Mouse (Mus musculus) retina, embryonic 14.5 days (tissue): ENCODE measurements at regions not wholly inside any gene's neighbourhood (a gene's known extent, or its start where the extent isn't known, plus 50 kb on each side); places are given as distances from the start of the nearest gene placed in this dataset.
"Not testable (repeated sequence)": the region's sequence is repeated elsewhere in the genome, so short reads cannot be mapped to it uniquely, and the experiment has no call there.

Experiments used
- DNase-seq: peaks from one replicate; pipeline ENCODE4 v3.0.0-alpha.2; 2015; ENCODE audit warnings: low spot score

DNA sequence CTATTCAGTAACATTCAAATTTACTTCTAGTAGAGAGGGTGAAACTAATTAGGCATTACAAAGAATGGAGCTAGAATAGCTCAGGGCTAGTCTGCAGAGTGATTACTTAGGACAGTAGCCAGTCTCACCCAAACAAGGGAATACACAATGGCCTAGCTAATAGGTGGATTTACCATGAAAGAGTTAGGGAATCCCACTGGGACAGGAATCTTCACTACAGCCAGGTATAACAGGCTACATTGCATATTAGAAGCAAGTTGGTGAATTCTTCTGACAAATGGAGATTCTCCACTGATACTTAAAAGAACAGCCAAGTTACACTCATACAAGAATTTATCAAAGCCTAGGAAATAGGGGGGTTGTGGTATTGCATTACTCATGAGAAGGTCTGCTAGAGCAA is 670.2 kb upstream of the Chrm3 start:
- not testable (repeated sequence) for DNase-seq

- DNase-seq: no peak
These were observed 669.7 kb upstream of the Chrm3 start for GRCm38 (mm10) chr13:11030381-11030780.

DNA sequence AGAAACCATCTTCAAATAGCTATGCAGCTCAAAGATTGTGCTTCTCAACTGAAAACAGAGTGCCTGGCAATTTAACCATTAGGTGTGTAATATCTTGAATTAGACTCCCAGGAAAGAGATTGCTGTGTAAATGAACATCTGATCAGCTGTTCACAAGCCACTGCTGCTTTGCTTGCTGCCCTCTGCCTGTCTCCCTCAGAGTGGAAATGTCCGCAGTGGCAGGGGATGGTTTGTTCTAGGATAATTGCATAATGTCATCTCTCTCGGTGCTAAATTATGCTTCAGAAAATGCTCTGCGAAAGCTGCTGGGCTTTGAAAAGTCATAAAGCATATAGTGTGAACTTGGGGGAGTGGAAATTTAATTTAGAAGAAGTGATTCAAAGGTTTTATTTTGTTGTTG is 665.3 kb upstream of the Chrm3 start:
- no peak for DNase-seq

- no peak for DNase-seq
These were observed 663.8 kb upstream of the Chrm3 start for GRCm38 (mm10) chr13:11024441-11024840.

GRCm38 (mm10) chr13:11017584-11017983 is 656.9 kb upstream of the Chrm3 start:
- no peak for DNase-seq

GRCm38 (mm10) chr13:11005374-11005773 is 644.7 kb upstream of the Chrm3 start:
- DNase-seq: no peak

GRCm38 (mm10) chr13:10991151-10991550 is 630.5 kb upstream of the Chrm3 start:
- DNase-seq: no peak

GRCm38 (mm10) chr13:10990503-10991025 is 629.9 kb upstream of the Chrm3 start:
- no peak for DNase-seq

- DNase-seq: peak; percentile 26
These were observed 628.6 kb upstream of the Chrm3 start for GRCm38 (mm10) chr13:10989095-10989814.

DNA sequence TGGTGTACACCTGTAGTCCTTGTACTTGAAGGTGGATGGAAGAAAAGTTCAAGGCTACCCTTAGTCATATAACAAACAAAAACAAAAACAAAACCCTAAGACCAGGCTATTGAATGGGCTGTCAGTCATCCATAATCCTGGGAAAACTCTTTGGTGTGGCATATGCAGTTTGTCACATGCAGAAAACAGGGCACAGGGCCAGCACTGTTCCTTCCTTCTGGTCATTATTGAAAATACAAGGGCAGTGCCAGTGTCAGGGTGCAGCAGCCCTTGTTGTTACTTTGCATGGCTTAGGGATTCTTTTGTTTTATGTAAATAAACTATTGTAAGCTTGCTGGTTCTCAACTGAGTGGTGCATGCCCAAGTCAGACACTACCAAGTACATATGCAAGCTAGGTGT is 623.1 kb upstream of the Chrm3 start:
- no peak for DNase-seq

DNA sequence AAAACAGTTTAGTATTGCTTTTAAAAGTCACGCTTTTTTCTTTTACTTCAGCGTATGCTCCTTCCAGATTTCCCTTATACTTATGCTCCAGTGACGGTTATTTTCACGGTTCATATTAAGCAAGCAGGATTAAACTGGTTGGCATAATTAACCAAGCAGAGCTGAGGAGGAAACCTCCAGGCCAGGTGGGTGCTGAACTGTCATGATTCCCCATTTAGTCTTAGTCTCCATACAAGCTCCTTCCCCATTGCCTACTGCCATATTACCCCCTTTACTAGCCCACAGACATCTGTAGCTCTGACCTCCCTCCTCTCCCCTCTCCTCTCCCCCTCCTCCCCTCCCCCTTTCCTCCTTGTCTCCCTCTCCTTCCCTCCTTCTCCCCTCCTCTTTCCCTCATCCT is 621.9 kb upstream of the Chrm3 start:
- no peak for DNase-seq

DNA sequence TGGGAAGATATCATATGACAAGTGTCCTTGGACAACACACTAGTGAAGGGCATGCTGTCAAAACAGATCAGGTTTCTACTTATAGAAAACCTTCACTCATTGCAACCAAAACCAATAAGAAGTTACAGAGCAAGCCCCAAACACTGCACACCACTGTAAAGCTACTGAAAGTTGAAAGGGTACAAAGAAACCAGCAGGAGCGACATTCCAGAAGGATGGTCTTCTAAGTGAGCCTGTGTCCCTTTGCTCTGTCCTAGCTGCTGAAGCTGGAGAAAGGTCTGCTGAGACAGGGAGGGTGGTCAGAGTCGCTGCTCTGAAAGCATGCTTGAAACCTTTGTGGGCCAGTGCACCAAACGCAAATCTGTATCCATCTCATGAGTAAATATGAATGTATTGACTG is 611.3 kb upstream of the Chrm3 start:
- no peak for DNase-seq

DNA sequence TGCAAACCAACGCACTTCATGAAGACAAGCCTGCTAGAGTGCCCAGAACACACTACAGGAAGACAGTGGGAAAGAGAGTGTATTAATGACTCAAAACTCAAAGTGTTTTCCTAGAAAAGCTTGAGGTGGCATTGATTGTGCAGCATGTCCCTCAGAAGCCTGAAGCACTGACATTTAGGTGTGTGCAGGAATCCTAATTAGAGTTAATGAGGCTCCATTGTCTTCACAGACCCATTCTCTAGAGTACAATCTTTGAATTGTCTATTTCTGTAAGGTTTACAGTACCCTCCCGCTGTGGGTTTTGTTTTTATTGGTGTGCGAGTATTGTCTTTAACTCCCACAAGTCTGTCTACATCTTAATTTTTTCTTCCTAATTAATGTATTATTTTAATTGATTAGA is 610.1 kb upstream of the Chrm3 start:
- DNase-seq: peak; percentile 57

DNA sequence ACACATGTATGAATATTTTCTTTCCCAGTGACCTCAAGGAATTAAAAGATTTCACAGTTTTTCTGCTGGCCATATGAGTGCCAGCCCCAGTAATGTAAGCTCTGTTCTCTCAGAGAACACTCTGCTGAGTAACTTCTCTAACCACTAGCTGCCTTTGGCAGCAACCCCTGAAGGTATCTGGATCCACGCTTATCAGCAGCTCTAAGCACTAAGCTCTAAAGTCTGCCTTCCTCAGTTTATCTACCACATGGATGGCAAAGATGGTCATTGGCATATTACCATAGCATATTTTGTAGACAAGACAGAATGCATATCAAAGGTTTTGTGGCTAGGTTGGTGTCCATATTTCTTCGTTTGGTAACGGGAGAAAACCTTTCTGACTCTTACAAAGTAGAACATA is 592.3 kb upstream of the Chrm3 start:
- DNase-seq: no peak

DNA sequence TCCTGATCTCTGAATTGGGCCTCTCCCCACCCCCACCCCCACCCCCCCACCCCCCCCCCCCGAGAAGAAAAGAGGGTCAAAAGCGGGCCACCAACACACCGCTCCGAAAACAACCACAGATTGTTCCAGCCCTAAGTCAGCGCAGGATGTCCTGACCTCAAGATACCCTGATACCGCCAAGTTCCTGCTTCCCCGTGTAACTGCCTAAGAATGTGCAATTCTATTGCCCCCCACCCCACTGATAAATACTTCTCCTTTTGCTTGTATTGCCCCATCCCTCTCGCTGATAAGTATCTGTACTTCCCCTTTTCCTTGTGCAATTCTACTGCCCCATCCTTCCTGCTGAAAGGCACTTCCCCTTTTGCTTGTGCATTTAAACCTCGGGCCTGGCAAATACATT is 590.0 kb upstream of the Chrm3 start:
- DNase-seq: not testable (repeated sequence)

DNA sequence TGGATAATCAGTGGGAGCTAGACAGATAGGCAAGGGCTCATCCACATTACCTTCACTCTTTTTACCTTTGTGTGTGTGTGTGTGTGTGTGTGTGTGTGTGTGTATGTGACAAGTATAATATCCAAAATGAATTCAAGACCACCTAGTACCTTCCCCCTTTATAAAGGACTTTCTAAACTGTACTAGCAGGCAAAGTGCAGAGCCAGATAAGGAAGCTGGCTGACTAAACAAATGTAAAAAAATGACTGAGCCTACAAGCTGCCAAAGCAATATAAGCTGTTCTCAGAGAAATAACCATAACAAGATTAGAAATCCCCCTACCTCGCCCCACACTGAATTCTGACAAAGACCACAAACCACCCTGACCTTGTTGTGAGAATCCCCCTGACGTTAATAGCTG is 586.8 kb upstream of the Chrm3 start:
- no peak for DNase-seq

DNA sequence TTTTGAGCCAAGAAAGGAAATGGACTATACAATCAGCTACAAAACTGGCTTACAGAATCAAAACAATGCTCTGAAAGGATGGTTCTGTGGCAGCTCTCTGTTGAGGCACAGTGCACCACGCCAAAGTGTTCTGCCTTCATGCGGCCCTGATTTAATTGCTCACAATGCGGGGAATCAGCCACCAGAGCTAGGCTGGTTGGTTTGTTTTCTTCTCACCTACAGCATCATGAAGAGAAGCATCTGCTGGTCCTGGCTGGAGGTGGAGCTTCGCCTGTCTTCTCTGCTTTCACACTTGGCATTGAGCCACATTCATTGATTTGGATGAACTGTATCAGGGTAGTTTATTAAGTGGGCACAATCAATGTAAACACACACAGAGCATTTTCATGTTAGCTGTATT is 583.2 kb upstream of the Chrm3 start:
- DNase-seq: no peak

- DNase-seq: peak; percentile 61
These were observed 581.5 kb upstream of the Chrm3 start for GRCm38 (mm10) chr13:10942031-10942655.

- no peak for DNase-seq
These were observed 577.6 kb upstream of the Chrm3 start for GRCm38 (mm10) chr13:10938233-10938632.

GRCm38 (mm10) chr13:10930741-10931140 is 570.1 kb upstream of the Chrm3 start:
- peak; percentile 27 for DNase-seq

DNA sequence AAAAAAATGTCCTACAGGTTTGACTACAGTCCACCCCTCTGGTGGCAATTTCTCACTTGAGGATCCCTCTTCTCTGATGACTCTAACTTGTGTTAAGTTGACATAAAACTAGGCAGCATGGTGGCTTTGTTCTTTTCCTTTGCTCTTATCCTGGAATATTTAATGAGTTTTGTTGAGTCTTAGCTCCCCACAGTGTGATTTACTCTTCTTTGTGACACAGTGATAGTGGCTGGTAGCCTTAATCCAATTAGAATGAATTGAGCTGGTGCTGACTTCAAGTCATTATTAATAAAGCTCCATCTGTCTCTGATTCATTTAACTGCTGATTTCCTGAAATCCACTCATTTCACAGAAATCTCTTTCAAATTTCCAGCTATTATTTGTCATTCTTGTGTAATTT is 553.7 kb upstream of the Chrm3 start:
- DNase-seq: peak; percentile 30

DNA sequence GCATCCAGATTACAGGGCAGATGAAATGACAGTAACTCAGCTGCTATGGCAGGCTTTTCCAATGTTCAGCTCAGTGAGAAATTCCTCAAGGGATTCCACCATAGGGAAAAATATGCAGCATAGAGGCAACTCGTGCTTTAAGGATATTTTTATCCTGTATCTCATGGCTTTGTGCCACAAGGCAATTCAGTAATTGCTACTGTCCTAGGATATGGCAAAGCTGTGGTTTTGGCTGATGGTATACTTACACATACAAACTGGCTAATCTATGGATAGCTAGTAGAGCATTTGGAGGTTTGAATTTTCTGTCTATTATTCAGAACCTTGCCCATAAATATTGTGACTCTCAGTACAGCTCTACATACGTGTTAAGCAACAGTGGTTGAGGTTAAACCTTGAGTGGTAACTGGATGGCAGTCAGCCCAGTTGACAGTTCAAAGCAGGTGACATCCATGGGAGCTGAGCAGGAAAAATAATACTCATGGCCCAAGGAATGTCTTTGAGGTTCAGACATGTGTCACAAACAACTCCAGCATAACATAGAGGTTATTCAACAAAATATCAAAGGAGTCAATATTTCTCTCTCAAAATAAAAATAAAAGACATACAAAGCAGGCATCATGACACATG is 548.6 kb upstream of the Chrm3 start:
- DNase-seq: peak; percentile 16

DNA sequence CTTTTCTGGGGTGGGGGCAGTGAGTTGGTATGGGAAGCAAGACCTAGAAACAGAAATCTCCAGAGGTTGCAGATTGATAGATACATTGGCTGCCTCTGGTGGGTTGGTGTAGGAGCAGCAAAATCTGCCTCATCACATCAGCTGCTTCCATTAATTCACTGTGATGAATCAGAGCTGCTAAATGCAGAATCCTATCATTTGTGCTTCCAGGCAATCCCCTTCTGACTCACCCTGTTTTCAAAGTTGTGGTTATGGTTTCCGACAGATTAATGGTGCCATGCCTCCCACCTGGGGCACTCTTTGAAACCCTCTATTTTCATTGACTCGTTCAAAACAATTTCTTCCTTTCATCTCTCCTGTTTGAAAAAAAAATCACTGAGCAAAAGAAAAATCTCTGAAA is 507.2 kb upstream of the Chrm3 start:
- peak; percentile 2 for DNase-seq
